Mouse (Mus musculus) liver, postnatal 0 days (tissue): ENCODE measurements around the gene Rasal1. TPM values are rescaled to one million over a fixed set of nuclear protein-coding genes. Genes with fewer than 3 reads are reported as not detected.

Source experiments
- ATAC-seq: fragments of 200-750 bp; cut with Nextera tagmentation; 2 replicates; pipeline ENCODE4 v1.8.0; 2017; ENCODE audit warnings: mild to moderate bottlenecking, moderate library complexity
- DNase-seq: peaks from one replicate; pipeline ENCODE4 v3.0.0-alpha.2; 2016
- H3K27ac ChIP-seq: fragments of 300-500 bp; sonication (generic); 2 replicates; pipeline ENCODE4 v1.5.1; 2014; ENCODE audit warnings: antibody characterized with exemption, moderate library complexity, mild to moderate bottlenecking, low read depth
- H3K27me3 ChIP-seq: fragments of 300-500 bp; sonication (generic); 2 replicates; pipeline ENCODE4 v1.6.1; 2014; ENCODE audit warnings: low read length, control low read depth, mixed read lengths; ENCODE audit not compliant: insufficient read depth
- H3K36me3 ChIP-seq: fragments of 300-500 bp; sonication (generic); replicated peaks from 2 replicates; pipeline ENCODE4 v1.6.1; 2014; ENCODE audit warnings: mild to moderate bottlenecking, control low read depth, low read length, moderate library complexity, mixed read lengths; ENCODE audit not compliant: insufficient read depth
- H3K4me1 ChIP-seq: fragments of 300-500 bp; sonication (generic); 2 replicates; pipeline ENCODE4 v1.6.1; 2014; ENCODE audit warnings: antibody characterized with exemption, mild to moderate bottlenecking, control low read depth; ENCODE audit not compliant: insufficient read depth
- H3K4me2 ChIP-seq: fragments of 300-500 bp; sonication (generic); 2 replicates; pipeline ENCODE4 v1.6.1; 2014; ENCODE audit warnings: low read depth, mild to moderate bottlenecking, low read length, moderate library complexity, mixed read lengths
- H3K4me3 ChIP-seq: fragments of 300-500 bp; sonication (generic); 2 replicates; pipeline ENCODE4 v1.5.1; 2014; ENCODE audit warnings: low read depth, low read length
- H3K9ac ChIP-seq: fragments of 300-500 bp; sonication (generic); replicated peaks from 2 replicates; pipeline ENCODE4 v1.6.1; 2014; ENCODE audit warnings: mild to moderate bottlenecking, moderate library complexity
- H3K9me3 ChIP-seq: fragments of 300-500 bp; sonication (generic); 2 replicates; pipeline ENCODE4 v1.6.1; 2016; ENCODE audit warnings: mild to moderate bottlenecking, control low read depth, low read length, mixed read lengths
- CTCF ChIP-seq: sonication (generic); IDR thresholded peaks from 2 replicates; pipeline ENCODE4 v1.5.1; 2016; ENCODE audit warnings: antibody characterized with exemption, low read depth
- EP300 ChIP-seq: IDR thresholded peaks from 2 replicates; pipeline ENCODE4 v1.6.1; 2016; ENCODE audit warnings: antibody characterized with exemption, low read depth, mild to moderate bottlenecking
- WGBS: fragments of 180-500 bp; shearing (Covaris S2); extraction: QIAGEN DNeasy Blood & Tissue Kit; methylation state at CpG from one replicate; pipeline ENCODE4 v1.1.7; 2014; ENCODE audit not compliant: insufficient replicate concordance; 5-methylcytosine and 5-hydroxymethylcytosine counted together
- polyA plus RNA-seq: library from polyadenylated mRNA; unstranded; fragments of >200 nt; fragmentation: Nextera tagmentation; extraction: Ambion mirVana; gene quantifications from 2 replicates; pipeline ENCODE4 v1.2.1, GENCODE M21; 2015

Gene Rasal1
- polyA plus RNA-seq, 1 experiment from 2014 or later: 0.20 TPM

DNA sequence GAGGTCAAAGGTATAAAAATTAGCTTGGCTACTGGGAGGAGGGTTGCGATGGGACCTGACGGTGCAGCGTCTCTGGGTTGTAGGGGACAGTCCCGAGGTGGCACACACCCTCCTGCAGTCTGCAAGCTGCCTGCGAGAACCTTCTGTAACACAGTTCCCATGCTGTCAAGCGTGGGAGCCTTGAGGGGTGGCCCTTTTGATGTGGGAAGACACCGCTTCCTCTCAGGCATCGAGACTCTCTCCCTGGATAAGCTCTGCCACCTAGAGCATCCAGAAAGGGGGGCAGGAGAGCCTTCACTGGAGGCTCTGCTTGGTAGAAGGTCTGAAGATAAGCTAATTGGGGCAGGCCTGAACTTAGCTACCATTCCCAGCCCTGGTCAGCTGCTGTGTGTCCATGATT lies 37.1 kb downstream of the Rasal1 start:
- Histone ChIP-seq H3K27ac (no peak overlapping the region), H3K9ac (no peak overlapping the region), H3K4me2 (no peak overlapping the region), H3K4me3 (no peak overlapping the region), H3K9me3 (no peaks in the 10 kb centered on the region), H3K4me1 (no peaks in the 10 kb centered on the region), H3K27me3 (peaks cover 28% of the 10 kb centered on the region), H3K36me3 (no peaks in the 10 kb centered on the region)
- WGBS: 47% methylated on average over 8 of the region's 8 CpGs
- ATAC-seq (no peak), DNase-seq (no peak)
- TF ChIP-seq EP300 (no peak), CTCF (no peak)

DNA sequence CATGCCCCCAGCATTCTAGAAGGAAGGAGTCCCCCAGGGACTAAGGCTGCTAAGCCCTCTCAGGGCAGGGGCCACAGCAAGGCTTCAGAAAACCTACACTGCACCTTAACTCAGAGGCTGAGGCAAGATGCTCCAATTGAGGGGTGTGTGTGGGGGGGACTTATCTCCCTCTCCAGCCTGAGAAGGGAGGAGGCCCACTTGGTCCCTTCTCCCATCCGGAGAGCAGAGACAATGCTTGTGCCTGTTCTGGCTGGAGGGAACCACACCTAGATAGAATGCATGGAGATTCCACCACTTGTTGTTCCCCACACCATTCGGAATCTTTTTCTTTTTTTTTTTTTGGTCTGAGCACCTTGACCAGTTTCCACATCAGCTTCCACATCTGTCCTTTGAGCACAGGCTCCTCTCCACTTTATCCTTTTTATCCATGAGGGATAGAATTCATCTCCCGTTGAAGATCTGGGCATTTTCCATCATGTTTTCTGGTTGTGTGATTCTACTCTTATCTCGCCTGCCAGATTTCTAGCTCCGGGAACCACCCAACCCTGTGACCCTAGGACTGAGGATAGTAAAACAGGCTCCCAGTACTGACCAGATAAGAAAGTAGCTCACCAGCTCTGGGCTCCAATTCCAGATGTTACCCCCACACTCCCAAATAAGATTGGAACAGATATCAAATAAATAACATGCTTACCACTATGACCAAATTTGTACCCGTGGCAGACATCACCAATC lies 38.3 kb downstream of the Rasal1 start:
- Histone ChIP-seq H3K27me3 (peaks cover 25% of the 10 kb centered on the region), H3K9ac (no peak overlapping the region), H3K4me2 (no peak overlapping the region), H3K36me3 (no peaks in the 10 kb centered on the region), H3K27ac (no peak overlapping the region), H3K9me3 (no peaks in the 10 kb centered on the region), H3K4me1 (no peaks in the 10 kb centered on the region), H3K4me3 (no peak overlapping the region)
- WGBS: 47% methylated on average over 6 of the region's 6 CpGs
- TF ChIP-seq CTCF (no peak), EP300 (no peak)
- DNase-seq (no peak), ATAC-seq (no peak)

DNA sequence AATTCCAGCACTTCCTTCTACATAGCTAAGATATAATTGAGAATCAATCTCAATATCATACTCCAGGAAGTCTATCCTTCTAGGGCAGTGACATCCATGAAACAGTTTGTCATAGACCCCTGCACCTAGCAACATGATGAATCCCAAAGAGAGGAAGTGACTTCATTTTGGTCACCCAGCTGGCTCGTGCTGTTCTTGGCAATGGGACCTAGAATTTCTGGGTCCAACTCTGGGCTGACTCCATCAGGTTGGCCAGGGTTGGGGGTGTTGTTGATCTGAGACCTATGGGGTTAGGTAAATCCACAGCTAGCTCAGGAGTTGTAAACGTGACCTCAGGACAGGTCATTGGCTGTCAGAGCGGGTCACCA lies 38.9 kb downstream of the Rasal1 start:
- Histone ChIP-seq H3K27me3 (peaks cover 23% of the 10 kb centered on the region), H3K4me1 (no peaks in the 10 kb centered on the region), H3K9ac (no peak overlapping the region), H3K4me3 (no peak overlapping the region), H3K4me2 (no peak overlapping the region), H3K27ac (no peak overlapping the region), H3K36me3 (no peaks in the 10 kb centered on the region), H3K9me3 (no peaks in the 10 kb centered on the region)
- ATAC-seq (no peak), DNase-seq (no peak)
- TF ChIP-seq CTCF: no peak
- TF ChIP-seq EP300: no peak
- 48% methylated on average over 3 of the region's 3 CpGs for WGBS

DNA sequence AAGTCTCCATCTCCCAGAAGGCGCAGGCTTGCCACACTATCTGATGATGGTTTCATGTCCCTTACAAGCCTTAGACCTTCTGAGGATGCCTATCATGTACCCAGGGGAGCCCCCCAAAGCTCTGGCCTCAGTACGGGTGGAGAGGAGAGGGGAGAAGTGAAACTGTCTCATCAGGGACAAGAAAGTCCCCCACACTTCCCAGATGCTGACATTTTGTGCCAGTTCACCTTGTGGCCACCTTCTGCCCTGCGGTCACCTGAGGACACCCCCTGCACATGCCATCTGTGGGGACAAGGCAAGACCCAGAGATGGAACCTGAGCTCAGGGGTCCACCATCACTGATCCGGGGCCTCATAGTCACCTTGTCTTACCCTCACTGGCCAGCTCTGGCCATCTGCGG lies 39.3 kb downstream of the Rasal1 start:
- ATAC-seq (no peak), DNase-seq (no peak)
- H3K36me3 ChIP-seq: no peaks in the 10 kb centered on the region
- H3K9me3 ChIP-seq: no peaks in the 10 kb centered on the region
- H3K4me2 ChIP-seq: no peak overlapping the region
- H3K27ac ChIP-seq: no peak overlapping the region
- no peak for TF ChIP-seq CTCF
- TF ChIP-seq EP300: no peak
- no peak overlapping the region for H3K4me3 ChIP-seq
- WGBS: 63% methylated on average over 5 of the region's 5 CpGs
- H3K9ac ChIP-seq: no peak overlapping the region
- peaks cover 23% of the 10 kb centered on the region for H3K27me3 ChIP-seq
- H3K4me1 ChIP-seq: no peaks in the 10 kb centered on the region

DNA sequence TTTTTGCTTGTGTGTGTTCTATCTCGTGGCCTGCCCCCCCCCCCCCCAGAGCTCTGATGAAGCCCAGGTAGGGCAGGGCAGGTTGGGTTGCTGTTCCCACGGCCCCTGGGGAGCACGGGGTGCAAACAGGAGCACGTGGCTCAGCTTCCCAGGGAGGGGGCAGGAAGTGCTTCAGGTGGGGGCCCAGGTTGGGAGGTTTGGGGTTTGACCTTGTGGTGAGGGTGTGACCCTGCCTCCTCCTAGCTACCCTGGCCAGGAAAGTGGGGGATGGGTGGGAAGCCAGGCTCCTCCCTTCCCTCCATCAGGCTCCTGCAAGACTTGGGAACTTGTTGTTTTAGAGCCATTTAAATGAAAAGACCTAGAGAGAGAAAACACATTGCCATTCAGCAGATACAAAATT lies 39.8 kb downstream of the Rasal1 start:
- no peaks in the 10 kb centered on the region for H3K4me1 ChIP-seq
- H3K36me3 ChIP-seq: no peaks in the 10 kb centered on the region
- TF ChIP-seq EP300: no peak
- TF ChIP-seq CTCF: no peak
- no peak overlapping the region for H3K9ac ChIP-seq
- peak; percentile 16 for DNase-seq
- H3K27ac ChIP-seq: no peak overlapping the region
- no peaks in the 10 kb centered on the region for H3K9me3 ChIP-seq
- no peak overlapping the region for H3K4me3 ChIP-seq
- WGBS: 18% methylated on average over 4 of the region's 4 CpGs
- peaks cover 23% of the 10 kb centered on the region for H3K27me3 ChIP-seq
- H3K4me2 ChIP-seq: no peak overlapping the region
- ATAC-seq: no peak

DNA sequence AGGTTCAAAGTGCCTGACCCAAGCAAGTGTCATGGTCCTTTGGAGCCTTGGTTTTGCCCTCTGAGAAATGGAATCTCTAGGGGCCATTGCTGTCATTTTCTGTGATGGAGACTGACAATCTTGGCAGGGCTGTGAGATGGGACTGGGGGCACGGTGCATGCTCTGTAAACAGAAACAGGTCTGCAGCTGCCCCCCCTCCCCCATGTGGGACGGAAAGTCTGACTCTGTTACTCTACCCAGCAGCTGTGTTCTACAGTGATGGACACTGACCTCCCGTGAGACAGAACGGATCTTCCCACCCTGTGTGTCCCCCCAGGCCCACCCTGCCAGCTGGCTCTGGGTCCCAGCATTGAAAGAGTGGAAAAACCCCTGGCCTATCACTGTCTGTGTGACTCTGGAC lies 41.8 kb downstream of the Rasal1 start:
- no peaks in the 10 kb centered on the region for H3K9me3 ChIP-seq
- H3K36me3 ChIP-seq: no peaks in the 10 kb centered on the region
- no peak overlapping the region for H3K9ac ChIP-seq
- no peak overlapping the region for H3K4me3 ChIP-seq
- H3K27me3 ChIP-seq: peaks cover 41% of the 10 kb centered on the region
- H3K4me1 ChIP-seq: no peaks in the 10 kb centered on the region
- no peak overlapping the region for H3K27ac ChIP-seq
- H3K4me2 ChIP-seq: no peak overlapping the region
- DNase-seq (no peak), ATAC-seq (no peak)
- WGBS: 55% methylated on average over 4 of the region's 4 CpGs
- TF ChIP-seq EP300: no peak
- no peak for TF ChIP-seq CTCF

DNA sequence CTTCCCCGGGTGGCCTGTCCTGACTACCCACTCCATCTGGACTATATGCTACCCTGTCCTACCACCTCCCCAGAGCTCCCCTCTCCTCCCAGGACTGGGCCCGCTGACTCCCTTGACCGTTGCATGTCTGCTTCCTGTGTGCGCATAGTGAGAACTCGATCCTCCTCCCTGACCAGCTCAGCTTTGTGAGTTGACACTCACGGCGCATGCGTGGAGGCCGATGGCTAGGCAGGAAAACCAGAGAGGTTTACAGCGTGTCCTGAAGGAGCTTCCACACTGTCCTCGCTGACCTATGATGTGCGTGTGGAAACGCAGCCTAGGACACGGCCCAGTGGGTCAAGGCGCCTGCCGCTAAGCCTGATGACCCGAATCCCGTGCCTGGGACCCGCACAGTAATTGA lies 43.4 kb downstream of the Rasal1 start:
- Histone ChIP-seq H3K4me3 (no peak overlapping the region), H3K4me1 (no peaks in the 10 kb centered on the region; the same call in 1 of the 2 replicates), H3K36me3 (no peaks in the 10 kb centered on the region), H3K27ac (no peak overlapping the region), H3K4me2 (no peak overlapping the region), H3K9me3 (no peaks in the 10 kb centered on the region), H3K9ac (no peak overlapping the region), H3K27me3 (peaks cover 43% of the 10 kb centered on the region)
- DNase-seq (no peak), ATAC-seq (no peak)
- WGBS: 72% methylated on average over 19 of the region's 19 CpGs
- TF ChIP-seq EP300: no peak
- TF ChIP-seq CTCF: no peak
